Mouse (Mus musculus) limb, embryonic 14.5 days (tissue): ENCODE results near the gene Rapsn. TPM values are rescaled to one million over a fixed set of nuclear protein-coding genes. Genes with fewer than 3 reads are reported as not detected.

Experiments used
- ATAC-seq: fragments of 200-750 bp; cut with Nextera tagmentation; 2 replicates; pipeline ENCODE4 v1.8.0; 2017; ENCODE audit warnings: low read depth, moderate number of reproducible peaks, moderate TSS enrichment; ENCODE audit not compliant: low FRiP score
- DNase-seq: peaks from one replicate; pipeline ENCODE4 v3.0.0-alpha.2; 2015; ENCODE audit warnings: low spot score
- H3K27ac ChIP-seq: fragments of 300-500 bp; sonication (generic); replicated peaks from 2 replicates; pipeline ENCODE4 v1.5.1; 2014; ENCODE audit warnings: low read depth, mild to moderate bottlenecking, low read length, moderate library complexity, mixed read lengths
- H3K27me3 ChIP-seq: fragments of 300-500 bp; sonication (generic); 2 replicates; pipeline ENCODE4 v1.6.1; 2014; ENCODE audit warnings: low read length, mixed read lengths; ENCODE audit not compliant: control insufficient read depth, insufficient read depth
- H3K36me3 ChIP-seq: fragments of 300-500 bp; sonication (generic); 2 replicates; pipeline ENCODE4 v1.6.1; 2014; ENCODE audit warnings: mild to moderate bottlenecking, low read length, moderate library complexity, mixed read lengths; ENCODE audit not compliant: control insufficient read depth, insufficient read depth
- H3K4me1 ChIP-seq: fragments of 300-500 bp; sonication (generic); 2 replicates; pipeline ENCODE4 v1.6.1; 2014; ENCODE audit warnings: antibody characterized with exemption, low read length, mixed read lengths; ENCODE audit not compliant: control insufficient read depth, insufficient read depth
- H3K4me2 ChIP-seq: fragments of 300-500 bp; sonication (generic); replicated peaks from 2 replicates; pipeline ENCODE4 v1.6.1; 2014; ENCODE audit warnings: low read depth, mild to moderate bottlenecking, low read length, moderate library complexity; ENCODE audit not compliant: severe bottlenecking
- H3K4me3 ChIP-seq: fragments of 300-500 bp; sonication (generic); replicated peaks from 2 replicates; pipeline ENCODE4 v1.5.1; 2014; ENCODE audit warnings: low read length
- H3K9ac ChIP-seq: fragments of 300-500 bp; sonication (generic); 2 replicates; pipeline ENCODE4 v1.6.1; 2014; ENCODE audit warnings: mild to moderate bottlenecking, low read depth, low read length, moderate library complexity; ENCODE audit not compliant: severe bottlenecking
- H3K9me3 ChIP-seq: fragments of 300-500 bp; sonication (generic); 2 replicates; pipeline ENCODE4 v1.6.1; 2016; ENCODE audit warnings: low read length; ENCODE audit not compliant: control insufficient read depth
- POLR2A ChIP-seq: fragments of 200-500 bp; IDR thresholded peaks from 2 replicates; pipeline ENCODE4 v1.8.0; 2012; ENCODE audit warnings: inconsistent platforms, mild to moderate bottlenecking, moderate library complexity, borderline replicate concordance; ENCODE audit not compliant: insufficient read depth, insufficient read length; ENCODE audit errors: extremely low read depth
- WGBS: fragments of 180-500 bp; shearing (Covaris S2); extraction: QIAGEN DNeasy Blood & Tissue Kit; methylation state at CpG from one replicate; pipeline ENCODE4 v1.1.7; 2014; 5-methylcytosine and 5-hydroxymethylcytosine counted together
- polyA plus RNA-seq, 2 experiments: library from polyadenylated mRNA; depleted of rRNA in 1 of 2; stranded (reverse) in 1 of 2; unstranded in 1 of 2; fragments of >200 nt; fragmentation: Nextera tagmentation in 1 of 2; extraction: Ambion mirVana in 1 of 2; gene quantifications; 2 replicates each; pipeline versions ENCODE4 v1.2.1 to v1.2.3; 2012 to 2014

Rapsn gene
- polyA plus RNA-seq (2012; rRNA removed) (24.9 and 28.1 TPM in 2 replicates), polyA plus RNA-seq (2014; fragmentation: Nextera tagmentation; extraction: Ambion mirVana) (18.5 and 26.5 TPM in 2 replicates)

- H3K27ac ChIP-seq: no peak within 1 kb of the TSS
- H3K9ac ChIP-seq: no peak within 1 kb of the TSS
Observed at GRCm38 (mm10) chr2:91035385-91035784, at the start of gene Rapsn. Gene Rapsn, plus strand, starts transcription at chr2:91035620.

GRCm38 (mm10) chr2:90986055-90986454, 49.4 kb upstream of the Rapsn start:
- no peak for TF ChIP-seq POLR2A
- H3K9me3 ChIP-seq: no peaks in the 10 kb centered on the region
- H3K9ac ChIP-seq: no peak overlapping the region
- H3K4me1 ChIP-seq: no peaks in the 10 kb centered on the region
- no peak overlapping the region for H3K27ac ChIP-seq
- 80% methylated on average over 3 of the region's 3 CpGs for WGBS
- no peak for DNase-seq
- peaks cover 4% of the 10 kb centered on the region; the same call in 1 of the 2 replicates for H3K36me3 ChIP-seq
- H3K4me2 ChIP-seq: no peak overlapping the region
- no peak overlapping the region for H3K4me3 ChIP-seq
- H3K27me3 ChIP-seq: no peaks in the 10 kb centered on the region
- no peak for ATAC-seq

More at GRCm38 (mm10) chr2:91035385-91035784, at the start of gene Rapsn:
- Histone ChIP-seq H3K4me3 (no peak within 1 kb of the TSS), H3K4me1 (no peaks in the 10 kb centered on the region), H3K4me2 (no peak within 1 kb of the TSS; the same call in 1 of the 2 replicates), H3K36me3 (no peaks in the 10 kb centered on the region), H3K9me3 (no peaks in the 10 kb centered on the region), H3K27me3 (no peaks in the 10 kb centered on the region)
- ATAC-seq (peak; percentile 81), DNase-seq (peak; percentile 50)
- WGBS: 61% methylated on average over 9 of the region's 9 CpGs
- no peak for TF ChIP-seq POLR2A

- DNase-seq (no peak), ATAC-seq (no peak)
- Histone ChIP-seq H3K4me3 (no peak overlapping the region), H3K9me3 (no peaks in the 10 kb centered on the region), H3K36me3 (peaks cover 84% of the 10 kb centered on the region), H3K9ac (no peak overlapping the region), H3K4me1 (no peaks in the 10 kb centered on the region), H3K27ac (no peak overlapping the region), H3K27me3 (no peaks in the 10 kb centered on the region), H3K4me2 (no peak overlapping the region)
- no peak for TF ChIP-seq POLR2A
- WGBS: 98% methylated on average over 8 of the region's 8 CpGs
Observed at GRCm38 (mm10) chr2:91008536-91008935, 26.9 kb upstream of the Rapsn start.

- no peaks in the 10 kb centered on the region for H3K4me1 ChIP-seq
- TF ChIP-seq POLR2A: no peak
- WGBS: 95% methylated on average over 2 of the region's 2 CpGs
- ATAC-seq: no peak
- DNase-seq: no peak
- H3K4me3 ChIP-seq: no peak overlapping the region
- H3K27ac ChIP-seq: no peak overlapping the region
- no peak overlapping the region for H3K9ac ChIP-seq
- H3K4me2 ChIP-seq: no peak overlapping the region
- H3K36me3 ChIP-seq: peaks cover 77% of the 10 kb centered on the region
- H3K9me3 ChIP-seq: no peaks in the 10 kb centered on the region
- no peaks in the 10 kb centered on the region for H3K27me3 ChIP-seq
Observed at GRCm38 (mm10) chr2:91013881-91014280, 21.5 kb upstream of the Rapsn start.

GRCm38 (mm10) chr2:91015386-91015785, 20.0 kb upstream of the Rapsn start:
- no peak overlapping the region for H3K4me3 ChIP-seq
- DNase-seq (no peak), ATAC-seq (no peak)
- H3K4me1 ChIP-seq: no peaks in the 10 kb centered on the region
- 77% methylated on average over 4 of the region's 4 CpGs for WGBS
- H3K9me3 ChIP-seq: no peaks in the 10 kb centered on the region
- H3K9ac ChIP-seq: no peak overlapping the region
- TF ChIP-seq POLR2A: no peak
- peaks cover 73% of the 10 kb centered on the region for H3K36me3 ChIP-seq
- H3K27ac ChIP-seq: no peak overlapping the region
- H3K4me2 ChIP-seq: no peak overlapping the region
- no peaks in the 10 kb centered on the region for H3K27me3 ChIP-seq
